Mouse (Mus musculus): ENCODE results near the gene Smg6. TPM values are rescaled to one million over a fixed set of nuclear protein-coding genes. Genes with fewer than 3 reads are reported as not detected.

Smg6 gene
- polyA plus RNA-seq, 1 experiment from 2014 or later: 11.0 TPM

DNA sequence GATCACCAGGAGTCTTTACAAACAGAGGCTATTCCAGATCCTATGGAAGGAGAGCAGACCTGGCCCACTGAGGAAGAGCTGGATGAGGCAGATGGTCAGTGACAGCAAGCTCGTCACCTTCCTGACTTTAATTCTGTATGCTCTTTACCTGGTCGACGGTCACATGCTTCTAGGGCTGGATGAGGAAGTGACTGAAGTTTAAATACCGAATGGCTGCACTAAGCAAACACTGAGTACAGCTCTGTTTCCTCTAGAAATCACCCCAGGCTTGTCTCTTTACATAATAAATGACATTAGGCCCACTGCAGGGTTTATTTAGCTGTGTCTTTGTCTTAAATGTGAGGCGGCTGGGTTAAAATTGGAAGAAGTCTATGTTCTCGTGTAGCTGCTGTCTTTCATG is 24.1 kb upstream of the Smg6 start:
- no peak overlapping the region for H3K4me3 ChIP-seq
- H3K4me1 ChIP-seq: peaks cover 22% of the 10 kb centered on the region
- H3K27ac ChIP-seq (replicated peaks): no peak overlapping the region
- no peaks in the 10 kb centered on the region for H3K9me3 ChIP-seq
- no peak overlapping the region for H3K9ac ChIP-seq
- H3K27me3 ChIP-seq (replicated peaks): no peaks in the 10 kb centered on the region
- H3K4me2 ChIP-seq: no peak overlapping the region
- 86% methylated on average over 6 of the region's 6 CpGs for WGBS
- H3K36me3 ChIP-seq: peaks cover 73% of the 10 kb centered on the region
- no peak for ATAC-seq (ENCODE audit: extremely low read depth, insufficient number of reproducible peaks, low FRiP score, low TSS enrichment)

GRCm38 (mm10) chr11:74902416-74902815 is 23.2 kb upstream of the Smg6 start:
- ATAC-seq (ENCODE audit: extremely low read depth, insufficient number of reproducible peaks, low FRiP score, low TSS enrichment): no peak
- H3K36me3 ChIP-seq: peaks cover 82% of the 10 kb centered on the region
- H3K4me3 ChIP-seq: no peak overlapping the region
- H3K4me1 ChIP-seq: peaks cover 22% of the 10 kb centered on the region
- no peak overlapping the region for H3K4me2 ChIP-seq
- 91% methylated on average over 5 of the region's 5 CpGs for WGBS
- no peaks in the 10 kb centered on the region for H3K27me3 ChIP-seq (replicated peaks)
- H3K9me3 ChIP-seq: no peaks in the 10 kb centered on the region
- no peak overlapping the region for H3K9ac ChIP-seq
- H3K27ac ChIP-seq (replicated peaks): no peak overlapping the region

GRCm38 (mm10) chr11:74907850-74908249 is 17.8 kb upstream of the Smg6 start:
- Histone ChIP-seq H3K36me3 (peaks cover 79% of the 10 kb centered on the region), H3K9me3 (no peaks in the 10 kb centered on the region), H3K9ac (no peak overlapping the region), H3K4me2 (no peak overlapping the region), H3K4me1 (no peaks in the 10 kb centered on the region), H3K27ac (replicated peaks) (no peak overlapping the region), H3K4me3 (no peak overlapping the region), H3K27me3 (replicated peaks) (no peaks in the 10 kb centered on the region)
- WGBS: 92% methylated on average over 6 of the region's 6 CpGs
- ATAC-seq (ENCODE audit: extremely low read depth, insufficient number of reproducible peaks, low FRiP score, low TSS enrichment): no peak

DNA sequence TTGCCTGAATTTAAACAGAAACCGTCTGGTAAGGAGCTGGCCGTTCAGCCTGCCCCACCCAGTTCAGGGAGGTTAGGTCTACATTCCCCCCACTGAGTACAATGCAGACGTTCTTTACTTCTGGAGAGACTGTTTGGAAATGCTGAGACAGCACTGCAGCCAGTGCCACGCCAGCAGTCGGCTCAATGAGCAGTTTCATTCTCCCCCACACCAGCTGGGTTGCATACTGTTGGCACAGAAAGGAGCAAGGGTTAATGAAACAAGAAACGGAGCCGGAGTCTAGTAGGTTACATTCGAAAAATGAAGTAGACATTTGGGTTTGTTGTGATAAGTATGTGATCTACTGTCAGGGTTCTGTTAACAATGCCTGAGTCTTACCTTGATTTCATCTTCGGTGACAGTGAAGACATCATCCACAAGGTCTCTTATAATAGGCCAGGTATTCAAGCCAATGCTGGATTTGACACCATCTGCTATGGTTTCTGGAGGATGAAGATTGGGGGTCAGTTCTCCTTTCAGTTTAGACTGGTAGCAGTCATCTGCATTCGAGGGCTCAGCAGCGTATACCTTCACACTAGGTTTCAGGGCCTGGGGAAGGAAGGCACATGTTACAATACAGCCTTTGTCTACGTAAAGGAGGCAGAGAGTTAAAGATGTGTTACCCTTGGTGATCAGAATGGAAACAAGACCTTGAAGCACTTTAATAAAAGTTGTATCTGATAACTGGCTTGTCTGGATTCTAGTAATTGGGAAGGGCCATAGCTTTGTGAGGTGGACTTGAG is 16.8 kb upstream of the Smg6 start:
- no peak overlapping the region for H3K27ac ChIP-seq (replicated peaks)
- 81% methylated on average over 12 of the region's 12 CpGs for WGBS
- H3K27me3 ChIP-seq (replicated peaks): no peaks in the 10 kb centered on the region
- H3K4me3 ChIP-seq: no peak overlapping the region
- H3K9ac ChIP-seq: no peak overlapping the region
- no peak overlapping the region for H3K4me2 ChIP-seq
- no peak for ATAC-seq (ENCODE audit: extremely low read depth, insufficient number of reproducible peaks, low FRiP score, low TSS enrichment)
- peaks cover 69% of the 10 kb centered on the region for H3K36me3 ChIP-seq
- no peaks in the 10 kb centered on the region for H3K9me3 ChIP-seq
- H3K4me1 ChIP-seq: no peaks in the 10 kb centered on the region

- no peaks in the 10 kb centered on the region for H3K27me3 ChIP-seq (replicated peaks)
- H3K4me3 ChIP-seq: no peak overlapping the region
- H3K9ac ChIP-seq: no peak overlapping the region
- ATAC-seq (ENCODE audit: extremely low read depth, insufficient number of reproducible peaks, low FRiP score, low TSS enrichment): no peak
- H3K9me3 ChIP-seq: no peaks in the 10 kb centered on the region
- H3K36me3 ChIP-seq: peaks cover 57% of the 10 kb centered on the region
- WGBS: 89% methylated on average over 4 of the region's 4 CpGs
- H3K27ac ChIP-seq (replicated peaks): no peak overlapping the region
- no peak overlapping the region for H3K4me2 ChIP-seq
- no peaks in the 10 kb centered on the region for H3K4me1 ChIP-seq
Observed at GRCm38 (mm10) chr11:74909978-74910377, 15.6 kb upstream of the Smg6 start.

DNA sequence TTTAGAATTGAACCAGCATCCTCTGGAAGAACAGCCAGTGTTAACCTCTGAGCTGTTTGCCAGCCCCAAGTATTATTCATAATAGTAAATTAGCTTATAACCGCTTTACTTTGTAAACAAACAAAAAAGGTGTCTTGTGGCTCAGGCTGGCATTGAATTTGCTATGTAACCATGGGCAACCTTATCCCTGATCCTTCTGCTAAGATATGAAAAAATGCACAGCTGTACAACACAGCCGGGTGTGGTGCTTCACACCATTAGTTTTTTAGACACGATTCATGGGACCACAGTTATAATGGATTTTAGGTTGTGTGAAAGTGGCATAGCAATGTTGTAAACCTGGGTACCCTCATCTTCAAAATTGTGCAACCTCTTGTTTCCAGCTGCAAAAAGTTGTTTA is 13.1 kb upstream of the Smg6 start:
- H3K9ac ChIP-seq: no peak overlapping the region
- 77% methylated on average over 3 of the region's 3 CpGs for WGBS
- ATAC-seq (ENCODE audit: extremely low read depth, insufficient number of reproducible peaks, low FRiP score, low TSS enrichment): no peak
- no peak overlapping the region for H3K4me2 ChIP-seq
- no peaks in the 10 kb centered on the region for H3K9me3 ChIP-seq
- H3K27ac ChIP-seq (replicated peaks): no peak overlapping the region
- H3K4me3 ChIP-seq: no peak overlapping the region
- H3K36me3 ChIP-seq: peaks cover 42% of the 10 kb centered on the region
- H3K27me3 ChIP-seq (replicated peaks): no peaks in the 10 kb centered on the region
- peaks cover 11% of the 10 kb centered on the region for H3K4me1 ChIP-seq

- no peak overlapping the region for H3K4me2 ChIP-seq
- H3K9me3 ChIP-seq: no peaks in the 10 kb centered on the region
- H3K9ac ChIP-seq: no peak overlapping the region
- no peak overlapping the region for H3K4me3 ChIP-seq
- peaks cover 11% of the 10 kb centered on the region for H3K4me1 ChIP-seq
- no peak for ATAC-seq (ENCODE audit: extremely low read depth, insufficient number of reproducible peaks, low FRiP score, low TSS enrichment)
- peaks cover 34% of the 10 kb centered on the region for H3K36me3 ChIP-seq
- no peak overlapping the region for H3K27ac ChIP-seq (replicated peaks)
- no peaks in the 10 kb centered on the region for H3K27me3 ChIP-seq (replicated peaks)
- WGBS: 80% methylated on average over 6 of the region's 6 CpGs
Observed at GRCm38 (mm10) chr11:74919249-74919648, 6.4 kb upstream of the Smg6 start.

- no peaks in the 10 kb centered on the region for H3K27me3 ChIP-seq (replicated peaks)
- no peak for ATAC-seq (ENCODE audit: extremely low read depth, insufficient number of reproducible peaks, low FRiP score, low TSS enrichment)
- no peak overlapping the region for H3K4me3 ChIP-seq
- no peak overlapping the region; the same call in 1 of the 2 replicates for H3K4me2 ChIP-seq
- H3K9me3 ChIP-seq: no peaks in the 10 kb centered on the region
- H3K4me1 ChIP-seq: peaks cover 23% of the 10 kb centered on the region
- H3K9ac ChIP-seq: no peak overlapping the region
- H3K27ac ChIP-seq (replicated peaks): no peak overlapping the region
- H3K36me3 ChIP-seq: peaks cover 7% of the 10 kb centered on the region
- WGBS: 57% methylated on average over 4 of the region's 4 CpGs
Observed at GRCm38 (mm10) chr11:74924149-74924548, 1.5 kb upstream of the Smg6 start.

DNA sequence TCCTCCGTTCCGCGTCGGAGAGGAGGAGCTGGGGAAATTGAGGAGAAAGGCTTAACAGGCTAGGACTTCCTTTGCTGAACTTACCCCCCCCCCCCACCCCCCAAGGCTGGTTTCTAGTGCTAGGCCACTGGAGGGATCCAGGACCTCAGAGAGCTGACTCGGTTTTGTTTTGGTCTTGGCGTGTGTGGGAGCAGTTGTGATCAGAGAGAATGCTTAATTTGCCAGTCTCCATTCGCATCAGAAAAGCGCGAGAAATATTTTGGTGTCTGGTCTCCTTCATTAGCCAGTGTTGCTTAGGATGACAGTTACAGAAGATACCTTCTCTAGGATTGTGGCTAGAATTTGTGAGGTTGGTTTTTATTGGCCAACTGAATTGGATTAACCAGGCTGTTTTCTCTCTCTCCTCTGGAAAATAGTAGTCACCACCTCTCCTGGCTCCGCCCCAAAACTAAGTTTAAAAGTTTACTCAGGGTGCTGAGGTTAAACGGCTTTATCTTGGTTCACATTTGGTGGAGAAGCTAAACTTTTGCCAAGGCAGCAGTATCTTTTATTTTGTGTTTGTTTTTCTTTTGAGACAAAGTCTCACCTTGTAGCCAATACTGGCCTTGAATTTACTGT is 874 bp downstream of the Smg6 start:
- Histone ChIP-seq H3K4me1 (peaks cover 23% of the 10 kb centered on the region), H3K27ac (replicated peaks) (peak overlapping the region; percentile 99), H3K4me2 (peak overlapping the region; percentile 80), H3K36me3 (peaks cover 21% of the 10 kb centered on the region), H3K4me3 (peak overlapping the region; percentile 95), H3K9ac (peak overlapping the region; percentile 96), H3K9me3 (no peaks in the 10 kb centered on the region), H3K27me3 (replicated peaks) (no peaks in the 10 kb centered on the region)
- ATAC-seq (ENCODE audit: extremely low read depth, insufficient number of reproducible peaks, low FRiP score, low TSS enrichment): no peak
- WGBS: 4% methylated on average over 11 of the region's 11 CpGs

DNA sequence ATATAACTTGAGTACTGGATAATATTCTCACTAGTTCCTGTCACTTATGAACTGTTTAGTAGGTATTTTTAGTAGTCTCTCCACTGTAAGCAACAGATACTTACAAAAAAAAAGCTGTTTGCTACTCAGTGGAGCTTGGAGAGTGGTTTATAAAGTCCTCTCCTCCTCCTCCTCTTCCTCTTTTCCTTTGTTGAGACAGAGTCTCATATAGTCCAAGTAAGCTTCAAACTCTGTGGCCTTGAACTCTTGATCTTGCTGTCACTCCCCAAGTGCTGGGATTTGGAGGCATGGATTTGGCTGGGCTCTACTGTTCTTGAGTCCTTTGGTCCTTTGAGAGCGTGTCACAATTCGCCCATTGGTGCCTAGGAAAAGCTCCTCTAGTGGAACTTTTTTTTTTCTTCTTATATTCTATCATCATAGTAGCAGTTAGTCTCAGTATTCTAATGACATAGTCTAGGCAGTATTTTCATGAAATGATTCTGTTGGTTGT is 1.7 kb downstream of the Smg6 start:
- no peaks in the 10 kb centered on the region for H3K27me3 ChIP-seq (replicated peaks)
- peak overlapping the region; percentile 96; the same call in 1 of the 2 replicates for H3K9ac ChIP-seq
- peak overlapping the region; percentile 99; the same call in 1 of the 2 replicates for H3K27ac ChIP-seq (replicated peaks)
- 90% methylated on average over 2 of the region's 2 CpGs for WGBS
- peaks cover 29% of the 10 kb centered on the region for H3K36me3 ChIP-seq
- peak overlapping the region; percentile 80 for H3K4me2 ChIP-seq
- ATAC-seq (ENCODE audit: extremely low read depth, insufficient number of reproducible peaks, low FRiP score, low TSS enrichment): no peak
- H3K9me3 ChIP-seq: no peaks in the 10 kb centered on the region
- H3K4me1 ChIP-seq: peaks cover 23% of the 10 kb centered on the region
- H3K4me3 ChIP-seq: peak overlapping the region; percentile 95

DNA sequence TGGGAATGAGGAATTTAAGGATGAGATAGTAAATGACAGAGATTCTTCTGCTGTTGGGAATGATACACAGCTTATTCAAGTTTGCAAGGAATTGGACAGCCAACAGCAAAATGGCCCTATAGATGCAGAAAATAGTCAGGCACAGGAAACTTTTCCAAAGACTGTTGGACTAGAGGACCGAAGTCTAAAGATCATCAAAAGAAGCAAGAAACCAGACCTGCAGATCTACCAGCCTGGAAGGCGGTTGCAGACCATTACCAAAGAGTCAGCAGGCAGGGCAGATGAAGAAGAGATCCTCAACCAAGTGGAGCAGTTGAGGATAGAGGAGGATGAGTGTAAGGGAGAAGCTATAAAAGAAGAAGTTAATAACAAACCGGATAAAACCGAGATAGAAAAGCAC is 3.5 kb downstream of the Smg6 start:
- H3K4me1 ChIP-seq: peaks cover 23% of the 10 kb centered on the region
- no peaks in the 10 kb centered on the region for H3K9me3 ChIP-seq
- H3K4me2 ChIP-seq: no peak overlapping the region
- H3K27ac ChIP-seq (replicated peaks): no peak overlapping the region
- H3K4me3 ChIP-seq: no peak overlapping the region
- ATAC-seq (ENCODE audit: extremely low read depth, insufficient number of reproducible peaks, low FRiP score, low TSS enrichment): no peak
- 89% methylated on average over 4 of the region's 4 CpGs for WGBS
- no peaks in the 10 kb centered on the region for H3K27me3 ChIP-seq (replicated peaks)
- H3K9ac ChIP-seq: no peak overlapping the region
- H3K36me3 ChIP-seq: peaks cover 47% of the 10 kb centered on the region

All from heart, embryonic 13.5 days (tissue).